Mouse (Mus musculus): ENCODE measurements around the gene Pcsk6. TPM values are rescaled to one million over a fixed set of nuclear protein-coding genes. Genes with fewer than 3 reads are reported as not detected.

The Pcsk6 gene
- polyA plus RNA-seq, 2 experiments = 0.88 to 1.5 TPM

DNA sequence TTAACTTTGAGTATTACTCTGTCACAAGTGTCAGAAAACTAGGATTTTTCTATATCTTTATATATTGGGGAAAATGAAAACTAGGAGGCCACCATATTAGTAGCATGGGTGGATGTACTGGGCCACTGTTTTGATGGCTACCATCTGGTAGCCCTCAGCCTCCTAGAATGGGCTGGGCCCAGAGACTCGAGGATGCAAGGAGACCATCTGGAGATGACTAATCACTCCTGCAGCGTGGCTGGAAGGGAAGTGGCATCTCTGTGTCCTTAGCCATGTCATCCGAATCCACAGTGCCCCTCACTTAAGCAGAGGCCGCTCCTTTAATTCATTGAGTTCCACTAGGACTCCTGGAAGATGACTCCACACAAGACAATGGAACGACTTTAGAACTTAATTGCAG is 115.8 kb downstream of the Pcsk6 start:
- Histone ChIP-seq H3K27me3 (ENCODE audit: control insufficient read depth, insufficient read depth, low read length) (no peaks in the 10 kb centered on the region), H3K27ac (no peak overlapping the region), H3K4me3 (ENCODE audit: insufficient read depth in 1 of 2, low read depth in 2 of 2, low read length in 2 of 2) (no peak overlapping the region), H3K36me3 (replicated peaks; ENCODE audit: control insufficient read depth, insufficient read depth, low read depth) (no peaks in the 10 kb centered on the region), H3K4me1 (replicated peaks; ENCODE audit: control insufficient read depth in 2 of 2, insufficient read depth in 2 of 2, low read length in 1 of 2) (no peaks in the 10 kb centered on the region), H3K9ac (replicated peaks) (no peak overlapping the region), H3K9me3 (ENCODE audit: control insufficient read depth, low read length) (no peaks in the 10 kb centered on the region), H3K4me2 (ENCODE audit: low read depth) (no peak overlapping the region)
- TF ChIP-seq EP300 (IDR thresholded peaks at IDR 0.05; ENCODE audit: low read depth) = no peak
- TF ChIP-seq CTCF (IDR thresholded peaks at IDR 0.05; ENCODE audit: low read depth) = no peak
- no peak for ATAC-seq (ENCODE audit: insufficient read depth)
- no peak for DNase-seq (ENCODE audit: low read depth in 3 of 3, low spot score in 3 of 3)
- WGBS (ENCODE audit: insufficient replicate concordance) = 40% methylated on average over 5 of the region's 5 CpGs

DNA sequence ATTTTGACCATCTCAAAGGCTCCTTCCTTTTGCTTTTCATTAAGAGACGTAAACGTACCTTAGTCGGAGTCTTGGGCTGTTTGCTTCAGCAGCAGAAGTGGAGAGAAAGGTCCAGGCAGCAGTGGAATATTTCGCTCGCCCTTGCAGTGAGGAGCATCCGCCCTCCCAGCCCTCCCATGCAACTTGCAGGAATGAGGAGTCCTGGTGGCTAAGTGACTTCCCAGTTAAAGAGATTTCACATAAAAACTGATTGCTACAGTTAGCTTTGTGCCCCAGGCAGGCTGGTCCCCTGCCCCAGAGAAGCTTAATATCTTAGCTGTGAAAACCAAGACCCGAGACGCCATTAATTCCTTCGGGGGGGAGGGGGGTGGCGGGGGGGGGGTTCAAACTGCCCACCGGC is 116.4 kb downstream of the Pcsk6 start:
- H3K27me3 ChIP-seq (ENCODE audit: control insufficient read depth, insufficient read depth, low read length) = no peaks in the 10 kb centered on the region
- WGBS (ENCODE audit: insufficient replicate concordance) = 70% methylated on average over 11 of the region's 11 CpGs
- no peaks in the 10 kb centered on the region for H3K9me3 ChIP-seq (ENCODE audit: control insufficient read depth, low read length)
- no peaks in the 10 kb centered on the region for H3K36me3 ChIP-seq (replicated peaks; ENCODE audit: control insufficient read depth, insufficient read depth, low read depth)
- no peak for ATAC-seq (ENCODE audit: insufficient read depth)
- H3K4me2 ChIP-seq (ENCODE audit: low read depth) = no peak overlapping the region
- no peaks in the 10 kb centered on the region for H3K4me1 ChIP-seq (replicated peaks; ENCODE audit: control insufficient read depth in 2 of 2, insufficient read depth in 2 of 2, low read length in 1 of 2)
- no peak for TF ChIP-seq EP300 (IDR thresholded peaks at IDR 0.05; ENCODE audit: low read depth)
- TF ChIP-seq CTCF (IDR thresholded peaks at IDR 0.05; ENCODE audit: low read depth) = no peak
- H3K27ac ChIP-seq = no peak overlapping the region
- no peak overlapping the region for H3K9ac ChIP-seq (replicated peaks)
- H3K4me3 ChIP-seq (ENCODE audit: insufficient read depth in 1 of 2, low read depth in 2 of 2, low read length in 2 of 2) = no peak overlapping the region
- no peak for DNase-seq (ENCODE audit: low read depth in 3 of 3, low spot score in 3 of 3)

DNA sequence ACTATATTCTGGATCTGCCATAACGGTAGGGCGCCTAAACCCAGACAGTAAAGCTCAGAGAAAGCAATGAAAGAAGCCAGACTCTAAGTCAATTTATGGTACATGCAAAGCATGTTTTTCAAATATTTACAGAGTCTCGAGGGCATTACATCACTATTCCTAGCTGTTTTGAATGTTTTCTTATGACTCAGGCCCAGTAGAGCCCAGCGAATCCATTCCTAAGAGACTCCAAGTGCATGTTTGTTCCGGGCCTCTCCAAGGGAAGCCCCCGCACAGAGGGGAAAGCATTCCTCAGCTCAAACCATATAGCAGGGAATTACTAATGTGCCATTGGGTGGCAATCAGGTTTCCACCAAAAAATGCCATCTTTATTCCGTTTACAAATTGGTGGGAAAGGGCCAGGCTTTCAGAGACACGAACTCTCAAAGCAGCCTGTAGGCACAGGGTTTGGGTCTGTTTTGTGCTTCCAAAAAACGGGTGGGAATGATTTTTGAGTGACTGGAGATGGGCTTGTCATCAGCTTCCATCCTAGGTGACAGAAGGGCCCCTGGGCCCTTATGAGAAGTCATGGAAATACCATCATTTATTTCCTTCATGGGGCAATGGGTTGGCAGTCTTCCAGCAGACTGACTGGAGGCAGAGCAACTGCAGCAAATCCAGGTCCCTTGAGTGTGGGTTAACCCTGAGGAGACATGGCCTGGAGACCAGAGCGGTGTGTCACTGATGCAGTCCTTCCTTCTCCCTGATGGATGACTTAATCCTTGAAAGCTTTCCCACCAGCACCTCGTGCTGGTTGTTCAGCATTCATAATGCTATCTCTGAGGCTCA is 117.7 kb downstream of the Pcsk6 start:
- no peaks in the 10 kb centered on the region for H3K9me3 ChIP-seq (ENCODE audit: control insufficient read depth, low read length)
- H3K27ac ChIP-seq = no peak overlapping the region
- no peaks in the 10 kb centered on the region for H3K4me1 ChIP-seq (replicated peaks; ENCODE audit: control insufficient read depth in 2 of 2, insufficient read depth in 2 of 2, low read length in 1 of 2)
- H3K27me3 ChIP-seq (ENCODE audit: control insufficient read depth, insufficient read depth, low read length) = no peaks in the 10 kb centered on the region
- no peak overlapping the region for H3K4me3 ChIP-seq (ENCODE audit: insufficient read depth in 1 of 2, low read depth in 2 of 2, low read length in 2 of 2)
- 56% methylated on average over 11 of the region's 11 CpGs for whole genome bisulfite sequencing (ENCODE audit: insufficient replicate concordance)
- H3K4me2 ChIP-seq (ENCODE audit: low read depth) = no peak overlapping the region
- H3K9ac ChIP-seq (replicated peaks) = no peak overlapping the region
- no peaks in the 10 kb centered on the region for H3K36me3 ChIP-seq (replicated peaks; ENCODE audit: control insufficient read depth, insufficient read depth, low read depth)
- DNase-seq (ENCODE audit: low read depth in 3 of 3, low spot score in 3 of 3) (no peak), ATAC-seq (ENCODE audit: insufficient read depth) (no peak)
- TF ChIP-seq CTCF (IDR thresholded peaks at IDR 0.05; ENCODE audit: low read depth) (no peak), EP300 (IDR thresholded peaks at IDR 0.05; ENCODE audit: low read depth) (no peak)

DNA sequence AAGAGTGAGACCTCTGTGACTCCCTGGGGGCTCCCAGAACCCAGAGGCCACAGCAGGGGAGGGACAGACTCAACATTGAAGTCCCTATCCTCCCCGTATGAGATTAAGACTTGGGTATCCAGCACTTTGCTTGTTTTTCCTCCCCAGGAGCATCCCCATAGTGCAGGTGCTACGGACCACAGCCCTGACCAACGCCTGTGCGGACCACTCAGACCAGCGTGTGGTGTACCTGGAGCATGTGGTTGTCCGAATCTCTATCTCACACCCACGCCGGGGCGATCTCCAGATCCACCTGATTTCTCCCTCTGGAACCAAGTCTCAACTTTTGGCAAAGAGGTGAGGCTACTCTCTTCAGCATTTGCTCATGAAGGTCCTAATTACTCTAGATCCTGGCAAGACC is 118.5 kb downstream of the Pcsk6 start:
- no peak for TF ChIP-seq CTCF (IDR thresholded peaks at IDR 0.05; ENCODE audit: low read depth)
- TF ChIP-seq EP300 (IDR thresholded peaks at IDR 0.05; ENCODE audit: low read depth) = no peak
- DNase-seq (ENCODE audit: low read depth in 3 of 3, low spot score in 3 of 3) = no peak
- Histone ChIP-seq H3K4me1 (replicated peaks; ENCODE audit: control insufficient read depth in 2 of 2, insufficient read depth in 2 of 2, low read length in 1 of 2) (no peaks in the 10 kb centered on the region), H3K4me2 (ENCODE audit: low read depth) (no peak overlapping the region), H3K27ac (no peak overlapping the region), H3K9me3 (ENCODE audit: control insufficient read depth, low read length) (no peaks in the 10 kb centered on the region), H3K9ac (replicated peaks) (no peak overlapping the region), H3K27me3 (ENCODE audit: control insufficient read depth, insufficient read depth, low read length) (no peaks in the 10 kb centered on the region), H3K4me3 (ENCODE audit: insufficient read depth in 1 of 2, low read depth in 2 of 2, low read length in 2 of 2) (no peak overlapping the region), H3K36me3 (replicated peaks; ENCODE audit: control insufficient read depth, insufficient read depth, low read depth) (no peaks in the 10 kb centered on the region)
- 66% methylated on average over 9 of the region's 9 CpGs for WGBS (ENCODE audit: insufficient replicate concordance)
- no peak for ATAC-seq (ENCODE audit: insufficient read depth)

DNA sequence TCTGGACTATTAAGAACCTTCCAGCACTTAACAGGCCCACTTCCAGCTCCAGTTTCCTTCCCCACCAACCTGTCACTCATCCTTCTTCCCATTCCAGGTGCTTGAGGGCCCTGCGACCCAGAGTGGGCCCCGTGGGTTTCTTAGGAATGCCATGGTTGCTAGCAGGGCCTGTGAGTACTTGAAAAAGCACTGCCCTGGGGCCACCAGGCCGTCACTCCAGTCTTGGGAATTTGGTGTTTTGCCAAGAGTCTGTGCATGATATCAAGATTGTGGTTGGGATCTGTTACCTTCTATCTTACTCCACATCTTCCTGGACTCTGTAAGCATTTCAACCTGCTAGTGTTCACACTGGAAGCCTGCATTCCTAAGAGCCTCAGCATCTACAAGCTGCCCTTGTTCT is 120.5 kb downstream of the Pcsk6 start:
- no peak for TF ChIP-seq EP300 (IDR thresholded peaks at IDR 0.05; ENCODE audit: low read depth)
- no peak for TF ChIP-seq CTCF (IDR thresholded peaks at IDR 0.05; ENCODE audit: low read depth)
- WGBS (ENCODE audit: insufficient replicate concordance) = 67% methylated on average over 3 of the region's 3 CpGs
- DNase-seq (ENCODE audit: low read depth in 3 of 3, low spot score in 3 of 3) (no peak), ATAC-seq (ENCODE audit: insufficient read depth) (no peak)
- Histone ChIP-seq H3K4me3 (ENCODE audit: insufficient read depth in 1 of 2, low read depth in 2 of 2, low read length in 2 of 2) (no peak overlapping the region), H3K36me3 (replicated peaks; ENCODE audit: control insufficient read depth, insufficient read depth, low read depth) (no peaks in the 10 kb centered on the region), H3K27ac (no peak overlapping the region), H3K9ac (replicated peaks) (no peak overlapping the region), H3K9me3 (ENCODE audit: control insufficient read depth, low read length) (no peaks in the 10 kb centered on the region), H3K4me1 (replicated peaks; ENCODE audit: control insufficient read depth in 2 of 2, insufficient read depth in 2 of 2, low read length in 1 of 2) (no peaks in the 10 kb centered on the region), H3K4me2 (ENCODE audit: low read depth) (no peak overlapping the region), H3K27me3 (ENCODE audit: control insufficient read depth, insufficient read depth, low read length) (no peaks in the 10 kb centered on the region)

All from liver, embryonic 14.5 days (tissue).